ENCODE assay signal across 8 mouse cellular contexts in the genomic region with DNA sequence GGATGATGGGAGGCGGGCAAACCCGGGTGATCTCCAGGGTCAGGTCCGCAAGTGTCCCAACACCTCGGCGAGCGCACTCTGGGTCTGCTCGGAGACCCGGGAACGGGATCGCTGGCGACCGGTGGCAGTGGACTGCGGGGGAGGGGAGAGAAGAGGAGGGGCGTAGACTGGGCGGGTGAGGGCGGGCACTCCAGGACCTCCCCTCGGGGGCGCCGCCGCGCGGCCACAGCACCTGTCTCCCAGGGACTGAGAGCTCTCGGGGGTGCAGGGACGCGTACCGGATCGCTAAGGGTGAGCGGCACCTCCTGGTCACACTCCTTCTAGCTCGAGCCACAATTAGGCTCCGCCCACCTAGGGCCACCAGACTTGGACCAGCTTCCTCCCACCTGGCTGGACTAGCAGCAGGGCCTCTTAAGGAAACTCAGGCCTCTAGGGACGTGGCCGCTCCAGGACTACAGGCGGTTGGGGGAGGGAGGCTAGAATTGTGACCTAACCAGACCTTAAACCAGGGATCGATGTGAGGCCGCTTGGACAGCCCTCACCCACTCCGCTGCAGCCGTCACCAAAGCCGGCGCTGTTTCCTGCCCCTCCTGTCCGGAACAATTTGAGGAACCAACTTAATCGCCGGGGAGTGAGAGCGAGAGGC. TPM values are rescaled to one million over a fixed set of nuclear protein-coding genes. Genes with fewer than 3 reads are reported as not detected.
DNase-seq lines count a peak whose midpoint lies in the region; ATAC-seq and TF ChIP-seq lines count a peak whose summit lies in the region.

A gene (minus strand): TSS at position 140 of the 646 bp plus-strand sequence.

- CTCF ChIA-PET in Patski (lab: Charles Lee): interaction anchor here (2.7 kb wide), 1 partner anchor 12 kb away, joined by 18 read pairs; no protein-coding TSS in a partner anchor

- no peaks in the 10 kb centered on the region for H3K27me3 ChIP-seq in Patski
- H3K27me3 ChIP-seq in hindbrain, embryonic 13.5 days: peaks cover 42% of the 10 kb centered on the region
- H3K27me3 ChIP-seq in megakaryocyte, embryonic 14.5 days (replicated peaks): peaks cover 65% of the 10 kb centered on the region

- H3K36me3 ChIP-seq in hindbrain, embryonic 13.5 days: no peaks in the 10 kb centered on the region
- no peaks in the 10 kb centered on the region for H3K36me3 ChIP-seq in megakaryocyte, embryonic 14.5 days (replicated peaks; ENCODE audit: low read length)

- peak; percentile 73 for ATAC-seq in Patski
- peak; percentile 83 for ATAC-seq in hindbrain, embryonic 13.5 days (ENCODE audit: low FRiP score)

- H3K4me1 ChIP-seq in hindbrain, embryonic 13.5 days (replicated peaks): peaks cover 14% of the 10 kb centered on the region
- H3K4me1 ChIP-seq in megakaryocyte, embryonic 14.5 days: peaks cover 16% of the 10 kb centered on the region

- H3K9me3 ChIP-seq in hindbrain, embryonic 13.5 days: no peaks in the 10 kb centered on the region
- H3K9me3 ChIP-seq in megakaryocyte, embryonic 14.5 days: no peaks in the 10 kb centered on the region

- under 1% methylated on average over 35 of the region's 43 CpGs for WGBS in hindbrain, embryonic 13.5 days

- peak within 1 kb of the TSS; percentile 61 for H3K4me3 ChIP-seq in hindbrain, embryonic 13.5 days
- H3K4me3 ChIP-seq in megakaryocyte, embryonic 14.5 days (replicated peaks): peak within 1 kb of the TSS; percentile 94

- peak within 1 kb of the TSS; percentile 98 for H3K4me2 ChIP-seq in hindbrain, embryonic 13.5 days

- H3K9ac ChIP-seq in hindbrain, embryonic 13.5 days: peak within 1 kb of the TSS; percentile 72

- intact Hi-C loops in left cerebral cortex, postnatal 14 days (cut with DNase I): no loop called here

- in situ Hi-C loops in Patski (cut with MboI; ENCODE audit: low pct_unique_long_range_greater_than_20kb): no loop called here

- no peak within 1 kb of the TSS for H3K27ac ChIP-seq in hindbrain, embryonic 13.5 days

- POLR2A ChIA-PET in Patski (lab: Charles Lee): interaction anchor here (0.5 to 1.3 kb wide), 7 partner anchors 9 to 215 kb away, joined by 3 to 7 read pairs (median 3); no protein-coding TSS in a partner anchor

- no peak for DNase-seq in Patski (ENCODE audit: low read depth, low spot score)
- peak; percentile 8 for DNase-seq in cerebellum, adult 9-10 months
- DNase-seq in gastrocnemius, adult 18-20 months (ENCODE audit: low spot score): peak; percentile 56
- peak; percentile 10 to 14 for DNase-seq in left cerebral cortex, postnatal 14 days (ENCODE audit: low spot score in 2 of 2)
- peak; percentile 16 for DNase-seq in right cerebral cortex, adult 18-20 months
- peak; percentile 16 for DNase-seq in urinary bladder, postnatal 25 days (ENCODE audit: low spot score)

- no peak for TF ChIP-seq CTCF in Patski (IDR thresholded peaks at IDR 0.05)

RNA-seq across cellular contexts. Expression of the gene that starts here (rescaled TPM):
- 56.0 TPM for polyA plus RNA-seq in Patski (2021)
- total RNA-seq in gastrocnemius, adult 18-20 months (2021): 1 to 10 TPM; 2.0 to 2.3 TPM
- 15.8 and 20.0 TPM in 2 replicates for polyA plus RNA-seq in hindbrain, embryonic 13.5 days (2015; fragmentation: Nextera tagmentation; extraction: Ambion mirVana)
- 1 to 10 TPM; 1.6 to 2.3 TPM for total RNA-seq in left cerebral cortex, postnatal 14 days (2021)
- polyA plus RNA-seq in megakaryocyte, embryonic 14.5 days (2012; ENCODE audit: insufficient read depth, low replicate concordance): 3.0 TPM in 1 of 2 replicates, not detected in the other
